Mouse (Mus musculus): ENCODE measurements around the gene Ppp1r35.
A peak's percentile ranks its signal among the peaks of the same experiment; 100 is the strongest.

Gene Ppp1r35

GRCm38 (mm10) chr5:137782776-137783522, 4.3 kb downstream of the Ppp1r35 start:
- no peak for DNase-seq (ENCODE audit: low spot score in 2 of 2)

- no peak for DNase-seq (ENCODE audit: low spot score in 2 of 2)
Observed at GRCm38 (mm10) chr5:137783901-137784540, 5.4 kb downstream of the Ppp1r35 start.

GRCm38 (mm10) chr5:137784546-137784945, 5.9 kb downstream of the Ppp1r35 start:
- no peak for DNase-seq (ENCODE audit: low spot score in 2 of 2)

- DNase-seq (ENCODE audit: low spot score in 2 of 2), result peak; percentile 37 to 68
Observed at GRCm38 (mm10) chr5:137785164-137786031, 6.7 kb downstream of the Ppp1r35 start.

GRCm38 (mm10) chr5:137786109-137786942, 7.7 kb downstream of the Ppp1r35 start:
- peak; percentile 99 to 100 for DNase-seq (ENCODE audit: low spot score in 2 of 2)

GRCm38 (mm10) chr5:137787151-137787928, 8.7 kb downstream of the Ppp1r35 start, which contains the start of the genes Mepce and Zcwpw1:
Mepce (minus strand) TSS chr5:137787655.
Zcwpw1 (plus strand) TSS chr5:137787798.
- peak; percentile 91 to 93 for DNase-seq (ENCODE audit: low spot score in 2 of 2)

- peak in 1 of 2 experiments; percentile 40 for DNase-seq (ENCODE audit: low spot score in 2 of 2)
Observed at GRCm38 (mm10) chr5:137788171-137788570, 9.5 kb downstream of the Ppp1r35 start.

GRCm38 (mm10) chr5:137788946-137789531, 10.4 kb downstream of the Ppp1r35 start:
- no peak for DNase-seq (ENCODE audit: low spot score in 2 of 2)

- DNase-seq (ENCODE audit: low spot score in 2 of 2), result no peak
Observed at GRCm38 (mm10) chr5:137791553-137791952, 12.9 kb downstream of the Ppp1r35 start.

GRCm38 (mm10) chr5:137796606-137797005, 18.0 kb downstream of the Ppp1r35 start:
- no peak for DNase-seq (ENCODE audit: low spot score in 2 of 2)

- DNase-seq (ENCODE audit: low spot score in 2 of 2), result no peak
Observed at GRCm38 (mm10) chr5:137800917-137801316, 22.3 kb downstream of the Ppp1r35 start.

GRCm38 (mm10) chr5:137806158-137806557, 27.5 kb downstream of the Ppp1r35 start:
- DNase-seq (ENCODE audit: low spot score in 2 of 2), result no peak

- DNase-seq (ENCODE audit: low spot score in 2 of 2), result no peak
Observed at GRCm38 (mm10) chr5:137808316-137808715, 29.7 kb downstream of the Ppp1r35 start.

- no peak for DNase-seq (ENCODE audit: low spot score in 2 of 2)
Observed at GRCm38 (mm10) chr5:137817466-137818222, 39.0 kb downstream of the Ppp1r35 start.

GRCm38 (mm10) chr5:137822126-137822525, 43.5 kb downstream of the Ppp1r35 start:
- no peak for DNase-seq (ENCODE audit: low spot score in 2 of 2)

- no peak for DNase-seq (ENCODE audit: low spot score in 2 of 2)
Observed at GRCm38 (mm10) chr5:137822602-137823001, 44.0 kb downstream of the Ppp1r35 start.

GRCm38 (mm10) chr5:137823455-137824045, 44.9 kb downstream of the Ppp1r35 start:
- DNase-seq (ENCODE audit: low spot score in 2 of 2), result no peak

GRCm38 (mm10) chr5:137825030-137825429, 46.4 kb downstream of the Ppp1r35 start:
- DNase-seq (ENCODE audit: low spot score in 2 of 2), result peak; percentile 14 to 36

- DNase-seq (ENCODE audit: low spot score in 2 of 2), result no peak
Observed at GRCm38 (mm10) chr5:137825971-137826370, 47.3 kb downstream of the Ppp1r35 start.
